Mouse (Mus musculus): ENCODE results near the gene Tgfbi.

The Tgfbi gene

GRCm38 (mm10) chr13:56590202-56590601 lies 19.1 kb upstream of the Tgfbi start:
- no peak for DNase-seq (ENCODE audit: low read depth, low spot score)
- H3K27me3 ChIP-seq (ENCODE audit: control insufficient read depth, insufficient read depth, low read length, poor library complexity, severe bottlenecking) = no peaks in the 10 kb centered on the region
- H3K36me3 ChIP-seq (ENCODE audit: control insufficient read depth, insufficient read depth, low read length, poor library complexity, severe bottlenecking) = no peaks in the 10 kb centered on the region

GRCm38 (mm10) chr13:56591191-56591590 lies 18.1 kb upstream of the Tgfbi start:
- DNase-seq (ENCODE audit: low read depth, low spot score) = no peak
- no peaks in the 10 kb centered on the region for H3K27me3 ChIP-seq (ENCODE audit: control insufficient read depth, insufficient read depth, low read length, poor library complexity, severe bottlenecking)
- no peaks in the 10 kb centered on the region for H3K36me3 ChIP-seq (ENCODE audit: control insufficient read depth, insufficient read depth, low read length, poor library complexity, severe bottlenecking)

- no peaks in the 10 kb centered on the region for H3K36me3 ChIP-seq (ENCODE audit: control insufficient read depth, insufficient read depth, low read length, poor library complexity, severe bottlenecking)
- H3K27me3 ChIP-seq (ENCODE audit: control insufficient read depth, insufficient read depth, low read length, poor library complexity, severe bottlenecking) = no peaks in the 10 kb centered on the region
- DNase-seq (ENCODE audit: low read depth, low spot score) = no peak
Measured at GRCm38 (mm10) chr13:56591939-56592338, 17.4 kb upstream of the Tgfbi start.

GRCm38 (mm10) chr13:56593196-56593595 lies 16.1 kb upstream of the Tgfbi start:
- Histone ChIP-seq H3K36me3 (ENCODE audit: control insufficient read depth, insufficient read depth, low read length, poor library complexity, severe bottlenecking) (no peaks in the 10 kb centered on the region), H3K27me3 (ENCODE audit: control insufficient read depth, insufficient read depth, low read length, poor library complexity, severe bottlenecking) (no peaks in the 10 kb centered on the region)
- no peak for DNase-seq (ENCODE audit: low read depth, low spot score)

GRCm38 (mm10) chr13:56593961-56594391 lies 15.3 kb upstream of the Tgfbi start:
- Histone ChIP-seq H3K27me3 (ENCODE audit: control insufficient read depth, insufficient read depth, low read length, poor library complexity, severe bottlenecking) (no peaks in the 10 kb centered on the region), H3K36me3 (ENCODE audit: control insufficient read depth, insufficient read depth, low read length, poor library complexity, severe bottlenecking) (no peaks in the 10 kb centered on the region)
- no peak for DNase-seq (ENCODE audit: low read depth, low spot score)

GRCm38 (mm10) chr13:56595246-56595645 lies 14.1 kb upstream of the Tgfbi start:
- DNase-seq (ENCODE audit: low read depth, low spot score) = no peak
- no peaks in the 10 kb centered on the region for H3K36me3 ChIP-seq (ENCODE audit: control insufficient read depth, insufficient read depth, low read length, poor library complexity, severe bottlenecking)
- no peaks in the 10 kb centered on the region for H3K27me3 ChIP-seq (ENCODE audit: control insufficient read depth, insufficient read depth, low read length, poor library complexity, severe bottlenecking)

GRCm38 (mm10) chr13:56597296-56597695 lies 12.0 kb upstream of the Tgfbi start:
- DNase-seq (ENCODE audit: low read depth, low spot score) = no peak
- Histone ChIP-seq H3K36me3 (ENCODE audit: control insufficient read depth, insufficient read depth, low read length, poor library complexity, severe bottlenecking) (no peaks in the 10 kb centered on the region), H3K27me3 (ENCODE audit: control insufficient read depth, insufficient read depth, low read length, poor library complexity, severe bottlenecking) (no peaks in the 10 kb centered on the region)

GRCm38 (mm10) chr13:56597831-56598612 lies 11.3 kb upstream of the Tgfbi start:
- no peaks in the 10 kb centered on the region for H3K36me3 ChIP-seq (ENCODE audit: control insufficient read depth, insufficient read depth, low read length, poor library complexity, severe bottlenecking)
- DNase-seq (ENCODE audit: low read depth, low spot score) = no peak
- no peaks in the 10 kb centered on the region for H3K27me3 ChIP-seq (ENCODE audit: control insufficient read depth, insufficient read depth, low read length, poor library complexity, severe bottlenecking)

GRCm38 (mm10) chr13:56599511-56599910 lies 9.8 kb upstream of the Tgfbi start:
- no peak for DNase-seq (ENCODE audit: low read depth, low spot score)
- Histone ChIP-seq H3K27me3 (ENCODE audit: control insufficient read depth, insufficient read depth, low read length, poor library complexity, severe bottlenecking) (no peaks in the 10 kb centered on the region), H3K36me3 (ENCODE audit: control insufficient read depth, insufficient read depth, low read length, poor library complexity, severe bottlenecking) (no peaks in the 10 kb centered on the region)

- no peaks in the 10 kb centered on the region for H3K36me3 ChIP-seq (ENCODE audit: control insufficient read depth, insufficient read depth, low read length, poor library complexity, severe bottlenecking)
- no peak for DNase-seq (ENCODE audit: low read depth, low spot score)
- H3K27me3 ChIP-seq (ENCODE audit: control insufficient read depth, insufficient read depth, low read length, poor library complexity, severe bottlenecking) = no peaks in the 10 kb centered on the region
Measured at GRCm38 (mm10) chr13:56600216-56600890, 9.0 kb upstream of the Tgfbi start.

GRCm38 (mm10) chr13:56601199-56601598 lies 8.1 kb upstream of the Tgfbi start:
- no peak for DNase-seq (ENCODE audit: low read depth, low spot score)
- Histone ChIP-seq H3K36me3 (ENCODE audit: control insufficient read depth, insufficient read depth, low read length, poor library complexity, severe bottlenecking) (no peaks in the 10 kb centered on the region), H3K27me3 (ENCODE audit: control insufficient read depth, insufficient read depth, low read length, poor library complexity, severe bottlenecking) (no peaks in the 10 kb centered on the region)

- Histone ChIP-seq H3K27me3 (ENCODE audit: control insufficient read depth, insufficient read depth, low read length, poor library complexity, severe bottlenecking) (no peaks in the 10 kb centered on the region), H3K36me3 (ENCODE audit: control insufficient read depth, insufficient read depth, low read length, poor library complexity, severe bottlenecking) (no peaks in the 10 kb centered on the region)
- DNase-seq (ENCODE audit: low read depth, low spot score) = no peak
Measured at GRCm38 (mm10) chr13:56605503-56605902, 3.8 kb upstream of the Tgfbi start.

- Histone ChIP-seq H3K27me3 (ENCODE audit: control insufficient read depth, insufficient read depth, low read length, poor library complexity, severe bottlenecking) (no peaks in the 10 kb centered on the region), H3K36me3 (ENCODE audit: control insufficient read depth, insufficient read depth, low read length, poor library complexity, severe bottlenecking) (no peaks in the 10 kb centered on the region)
- no peak for DNase-seq (ENCODE audit: low read depth, low spot score)
Measured at GRCm38 (mm10) chr13:56606724-56607123, 2.6 kb upstream of the Tgfbi start.

GRCm38 (mm10) chr13:56607225-56607624 lies 2.1 kb upstream of the Tgfbi start:
- Histone ChIP-seq H3K27me3 (ENCODE audit: control insufficient read depth, insufficient read depth, low read length, poor library complexity, severe bottlenecking) (no peaks in the 10 kb centered on the region), H3K36me3 (ENCODE audit: control insufficient read depth, insufficient read depth, low read length, poor library complexity, severe bottlenecking) (no peaks in the 10 kb centered on the region)
- no peak for DNase-seq (ENCODE audit: low read depth, low spot score)

- no peaks in the 10 kb centered on the region for H3K27me3 ChIP-seq (ENCODE audit: control insufficient read depth, insufficient read depth, low read length, poor library complexity, severe bottlenecking)
- no peak for DNase-seq (ENCODE audit: low read depth, low spot score)
- H3K36me3 ChIP-seq (ENCODE audit: control insufficient read depth, insufficient read depth, low read length, poor library complexity, severe bottlenecking) = no peaks in the 10 kb centered on the region
Measured at GRCm38 (mm10) chr13:56607846-56608245, 1.5 kb upstream of the Tgfbi start.
